Mouse (Mus musculus) MEL (cell line): ENCODE measurements at regions not wholly inside any gene's neighbourhood (a gene's known extent, or its start where the extent isn't known, plus 50 kb on each side); places are given as distances from the start of the nearest gene placed in this dataset.

Experiments used
- DNase-seq: peaks from one replicate; pipeline ENCODE4 v3.0.0; 2011; ENCODE audit warnings: low read depth, low spot score
- H3K27ac ChIP-seq: 2 replicates; pipeline ENCODE4 v1.5.1; 2012; ENCODE audit warnings: low read depth, mild to moderate bottlenecking, control low read depth, low read length, moderate library complexity; ENCODE audit not compliant: control insufficient read depth
- H3K27me3 ChIP-seq, 2 experiments: fragments of 150-350 bp in 1 of 2; sonication (generic) in 1 of 2; 2 replicates each; pipeline ENCODE4 v1.6.1; 2012; ENCODE audit warnings: low read length in 2 of 2, mild to moderate bottlenecking in 2 of 2, improper control_type of control experiment in 1 of 2, moderate library complexity in 1 of 2; ENCODE audit not compliant: insufficient read depth in 2 of 2, control insufficient read depth in 1 of 2
- H3K36me3 ChIP-seq, 2 experiments: 2 replicates each; pipeline ENCODE4 v1.6.1; 2012 to 2014; ENCODE audit warnings: low read length in 2 of 2, improper control_type of control experiment in 1 of 2, inconsistent platforms in 1 of 2, mild to moderate bottlenecking in 1 of 2; ENCODE audit not compliant: insufficient read depth in 2 of 2, control insufficient read depth in 1 of 2
- H3K4me1 ChIP-seq, 2 experiments: fragments of 150-350 bp in 1 of 2; sonication (generic) in 1 of 2; 2 replicates each; pipeline ENCODE4 v1.6.1; 2012; ENCODE audit warnings: low read length in 2 of 2, improper control_type of control experiment in 1 of 2, mild to moderate bottlenecking in 1 of 2; ENCODE audit not compliant: insufficient read depth in 2 of 2, control insufficient read depth in 1 of 2
- H3K4me3 ChIP-seq, 2 experiments: fragments of 150-350 bp in 1 of 2; sonication (generic) in 1 of 2; 2 replicates each; pipeline ENCODE4 v1.5.1; 2012; ENCODE audit warnings: low read depth in 2 of 2, low read length in 2 of 2, mild to moderate bottlenecking in 2 of 2, moderate library complexity in 2 of 2, control low read depth in 1 of 2, improper control_type of control experiment in 1 of 2; ENCODE audit not compliant: control insufficient read depth in 1 of 2, insufficient read depth in 1 of 2
- H3K79me2 ChIP-seq: 2 replicates; pipeline ENCODE4 v1.6.1; 2012; ENCODE audit warnings: mild to moderate bottlenecking, low read length, moderate library complexity; ENCODE audit not compliant: control insufficient read depth, poor library complexity, insufficient read depth
- H3K9ac ChIP-seq: 2 replicates; pipeline ENCODE4 v1.6.1; 2012; ENCODE audit warnings: low read depth, mild to moderate bottlenecking, control low read depth, low read length, moderate library complexity; ENCODE audit not compliant: control insufficient read depth, poor library complexity, severe bottlenecking
- H3K9me3 ChIP-seq: fragments of 150-350 bp; sonication (generic); replicated peaks from 2 replicates; pipeline ENCODE4 v1.6.1; 2012; ENCODE audit warnings: mild to moderate bottlenecking, low read length, improper control_type of control experiment, moderate library complexity; ENCODE audit not compliant: insufficient read depth
- BHLHE40 ChIP-seq: IDR thresholded peaks from 2 replicates; pipeline ENCODE4 v1.6.1; 2012; ENCODE audit warnings: low read depth, mild to moderate bottlenecking, inconsistent platforms, low read length, improper control_type of control experiment, borderline replicate concordance
- CHD1 ChIP-seq: IDR thresholded peaks from 2 replicates; pipeline ENCODE4 v1.6.1; 2012; ENCODE audit warnings: low read depth, mild to moderate bottlenecking, inconsistent platforms, low read length, improper control_type of control experiment
- EP300 ChIP-seq, 2 experiments: IDR thresholded peaks; 2 replicates each; pipeline ENCODE4 v1.6.1; 2011; ENCODE audit warnings: improper control_type of control experiment in 2 of 2, low read length in 2 of 2, low read depth in 1 of 2, mild to moderate bottlenecking in 1 of 2
- KAT2A ChIP-seq: conservative IDR thresholded peaks from 2 replicates; pipeline ENCODE4 v1.6.1; 2012; ENCODE audit warnings: low read depth, low read length, improper control_type of control experiment, inconsistent platforms
- MAFK ChIP-seq: IDR thresholded peaks from 2 replicates; pipeline ENCODE4 v1.6.1; 2011; ENCODE audit warnings: low read depth, mild to moderate bottlenecking, low read length, improper control_type of control experiment, borderline replicate concordance
- MAZ ChIP-seq: IDR thresholded peaks from 2 replicates; pipeline ENCODE4 v1.6.1; 2012; ENCODE audit warnings: low read depth, mild to moderate bottlenecking, inconsistent platforms, low read length, improper control_type of control experiment
- MEF2A ChIP-seq: IDR thresholded peaks from 2 replicates; pipeline ENCODE4 v1.6.1; 2014; ENCODE audit warnings: low read depth, mild to moderate bottlenecking, inconsistent platforms, low read length, improper control_type of control experiment; ENCODE audit not compliant: poor library complexity, insufficient replicate concordance, severe bottlenecking; ENCODE audit errors: extremely low read depth
- MXI1 ChIP-seq: IDR thresholded peaks from 2 replicates; pipeline ENCODE4 v1.6.1; 2011; ENCODE audit warnings: mild to moderate bottlenecking, low read depth, low read length, improper control_type of control experiment
- MYB ChIP-seq: IDR thresholded peaks from 2 replicates; pipeline ENCODE4 v1.6.1; 2011; ENCODE audit warnings: mild to moderate bottlenecking, low read depth, low read length, improper control_type of control experiment
- NRF1 ChIP-seq: IDR thresholded peaks from 2 replicates; pipeline ENCODE4 v1.6.1; 2014; ENCODE audit warnings: low read depth, mild to moderate bottlenecking, inconsistent platforms, low read length, improper control_type of control experiment, moderate library complexity; ENCODE audit not compliant: poor library complexity, insufficient read depth, severe bottlenecking
- POLR2A ChIP-seq, 2 experiments: IDR thresholded peaks; 2 replicates each; pipeline ENCODE4 v1.6.1; 2011 to 2012; ENCODE audit warnings: low read length in 2 of 2, mild to moderate bottlenecking in 2 of 2, control low read depth in 1 of 2, improper control_type of control experiment in 1 of 2, low read depth in 1 of 2, moderate library complexity in 1 of 2; ENCODE audit not compliant: control insufficient read depth in 1 of 2, insufficient read depth in 1 of 2, poor library complexity in 1 of 2
- POLR2AphosphoS2 ChIP-seq: IDR thresholded peaks from 2 replicates; pipeline ENCODE4 v1.6.1; 2011; ENCODE audit warnings: low read length, improper control_type of control experiment
- TAL1 ChIP-seq: IDR thresholded peaks from 2 replicates; pipeline ENCODE4 v1.6.1; 2012; ENCODE audit warnings: mild to moderate bottlenecking, inconsistent platforms, low read length, moderate library complexity, mixed read lengths
- TCF12 ChIP-seq: IDR thresholded peaks from 2 replicates; pipeline ENCODE4 v1.6.1; 2014; ENCODE audit warnings: low read depth, mild to moderate bottlenecking, inconsistent platforms, low read length, improper control_type of control experiment, moderate library complexity
- USF1 ChIP-seq: IDR thresholded peaks from 2 replicates; pipeline ENCODE4 v1.6.1; 2014; ENCODE audit warnings: low read depth, mild to moderate bottlenecking, inconsistent platforms, low read length, improper control_type of control experiment, moderate library complexity
- USF2 ChIP-seq, 2 experiments: IDR thresholded peaks; 2 replicates each; pipeline ENCODE4 v1.6.1; 2011 to 2012; ENCODE audit warnings: improper control_type of control experiment in 2 of 2, low read length in 2 of 2, borderline replicate concordance in 1 of 2, inconsistent platforms in 1 of 2, low read depth in 1 of 2, mild to moderate bottlenecking in 1 of 2; ENCODE audit not compliant: insufficient read depth in 1 of 2
- ZMIZ1 ChIP-seq: IDR thresholded peaks from 2 replicates; pipeline ENCODE4 v1.6.1; 2012; ENCODE audit warnings: low read depth, mild to moderate bottlenecking, inconsistent platforms, low read length, improper control_type of control experiment, moderate library complexity

DNA sequence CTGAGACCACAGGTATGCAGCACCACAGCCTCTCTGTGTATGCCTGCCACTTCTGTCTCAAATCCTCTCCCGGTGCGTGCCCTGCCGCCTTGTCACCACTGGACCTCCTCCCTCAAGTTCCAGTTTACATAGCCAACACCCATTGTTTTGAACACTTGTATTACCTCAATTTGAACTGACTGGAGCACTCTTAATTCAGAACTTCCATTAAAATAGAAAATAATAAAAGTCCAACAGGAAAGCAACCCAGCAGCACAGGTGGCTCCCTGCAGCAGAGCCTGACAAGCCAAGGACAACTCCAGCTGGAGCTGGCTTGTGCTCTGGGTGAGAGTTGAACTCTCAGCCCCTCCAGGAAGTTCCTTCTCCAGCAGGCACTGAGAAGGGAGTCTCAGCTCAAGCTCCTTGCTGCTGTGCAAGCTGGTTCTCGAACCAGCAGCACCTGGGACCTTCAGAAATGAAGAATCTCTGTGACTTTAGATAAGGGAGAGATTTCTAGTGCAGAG, 120.5 kb downstream of the Chic2 start:
- H3K4me3 ChIP-seq: no peak overlapping the region
- peaks cover 0 to 2% of the 10 kb centered on the region in 2 experiments; a peak in 3 of 4 replicates for H3K27me3 ChIP-seq
- H3K79me2 ChIP-seq: no peaks in the 10 kb centered on the region
- no peak overlapping the region for H3K9ac ChIP-seq
- no peaks in the 10 kb centered on the region for H3K36me3 ChIP-seq
- H3K4me1 ChIP-seq: no peaks in the 10 kb centered on the region
- H3K9me3 ChIP-seq: no peaks in the 10 kb centered on the region
- no peak overlapping the region for H3K27ac ChIP-seq
- TF ChIP-seq MYB: no peak
- no peak for TF ChIP-seq POLR2AphosphoS2
- no peak for TF ChIP-seq ZMIZ1
- TF ChIP-seq KAT2A: no peak
- no peak for TF ChIP-seq NRF1
- no peak for TF ChIP-seq MXI1
- no peak for TF ChIP-seq TAL1
- TF ChIP-seq POLR2A (IDR thresholded peaks at IDR 0.05; ENCODE audit: control insufficient read depth in 1 of 2, insufficient read depth in 1 of 2, low read depth in 1 of 2, low read length in 2 of 2, poor library complexity in 1 of 2): no peak
- TF ChIP-seq MAZ: no peak
- TF ChIP-seq BHLHE40: no peak
- TF ChIP-seq MEF2A: no peak
- no peak for TF ChIP-seq EP300 (IDR thresholded peaks at IDR 0.05; ENCODE audit: low read depth in 1 of 2, low read length in 2 of 2)
- no peak for TF ChIP-seq MAFK
- no peak for TF ChIP-seq USF1
- no peak for TF ChIP-seq TCF12
- no peak for TF ChIP-seq CHD1
- DNase-seq: no peak

DNA sequence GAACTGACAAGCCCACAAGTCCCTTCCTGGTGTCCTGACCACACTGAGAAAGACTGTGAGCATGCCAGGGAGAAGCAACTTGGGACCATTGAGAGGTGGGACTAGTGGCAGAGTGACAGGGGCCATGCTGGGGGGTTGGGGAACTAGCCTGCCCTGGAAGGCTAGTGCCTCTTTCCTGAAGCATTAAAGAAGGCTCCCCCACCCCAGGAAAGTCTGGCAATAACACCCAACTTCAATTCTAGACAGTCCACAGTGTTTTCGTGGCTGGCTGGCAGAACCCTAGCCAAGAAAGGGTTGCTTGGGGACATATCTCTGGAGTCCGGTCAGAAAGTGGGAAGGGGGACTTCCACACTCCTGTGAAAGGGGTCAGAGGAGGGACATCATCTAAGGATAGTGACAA, 121.2 kb downstream of the Chic2 start:
- no peaks in the 10 kb centered on the region for H3K36me3 ChIP-seq
- H3K79me2 ChIP-seq: no peaks in the 10 kb centered on the region
- H3K4me1 ChIP-seq: no peaks in the 10 kb centered on the region
- H3K9ac ChIP-seq: no peak overlapping the region
- peaks cover 0 to 4% of the 10 kb centered on the region in 2 experiments; a peak in 3 of 4 replicates for H3K27me3 ChIP-seq
- H3K4me3 ChIP-seq: no peak overlapping the region
- TF ChIP-seq KAT2A (no peak), TCF12 (no peak), POLR2AphosphoS2 (no peak), USF2 (IDR thresholded peaks at IDR 0.05; ENCODE audit: borderline replicate concordance in 1 of 2, insufficient read depth in 1 of 2, low read depth in 1 of 2, low read length in 2 of 2) (no peak)
- no peak for DNase-seq
- no peak overlapping the region for H3K27ac ChIP-seq
- no peaks in the 10 kb centered on the region for H3K9me3 ChIP-seq
